Mouse (Mus musculus) thymus, adult 2 months (tissue): ENCODE results near the gene Fbxo6. TPM values are rescaled to one million over a fixed set of nuclear protein-coding genes. Genes with fewer than 3 reads are reported as not detected.

Experiments used
- DNase-seq: peaks from one replicate; pipeline ENCODE4 v3.0.0; 2021
- H3K27ac ChIP-seq: fragments of 200-500 bp; 2 replicates; pipeline ENCODE4 v1.5.1; 2012; ENCODE audit warnings: low read length, control low read depth; ENCODE audit not compliant: control insufficient read depth, insufficient read depth
- H3K27me3 ChIP-seq: fragments of 200-500 bp; 2 replicates; pipeline ENCODE4 v1.6.1; 2012; ENCODE audit warnings: mild to moderate bottlenecking, low read length, moderate library complexity, mixed read lengths; ENCODE audit not compliant: control insufficient read depth, insufficient read depth
- H3K36me3 ChIP-seq: fragments of 200-500 bp; 2 replicates; pipeline ENCODE4 v1.6.1; 2012; ENCODE audit warnings: mild to moderate bottlenecking, low read length, moderate library complexity; ENCODE audit not compliant: control insufficient read depth, insufficient read depth
- H3K4me1 ChIP-seq: fragments of 200-500 bp; replicated peaks from 2 replicates; pipeline ENCODE4 v1.6.1; 2012; ENCODE audit warnings: low read length; ENCODE audit not compliant: control insufficient read depth, insufficient read depth
- H3K4me3 ChIP-seq: fragments of 200-500 bp; 2 replicates; pipeline ENCODE4 v1.5.1; 2012; ENCODE audit warnings: mild to moderate bottlenecking, low read length, control low read depth, moderate library complexity; ENCODE audit not compliant: control insufficient read depth, insufficient read depth
- CTCF ChIP-seq: fragments of 200-500 bp; IDR thresholded peaks from 2 replicates; pipeline ENCODE4 v1.5.1; 2012; ENCODE audit warnings: mild to moderate bottlenecking, control low read depth, low read length, moderate library complexity, borderline replicate concordance; ENCODE audit not compliant: control insufficient read depth, poor library complexity, insufficient read depth; ENCODE audit errors: extremely low read depth
- POLR2A ChIP-seq: fragments of 200-500 bp; IDR thresholded peaks from 2 replicates; pipeline ENCODE4 v1.6.1; 2012; ENCODE audit warnings: mild to moderate bottlenecking, low read length, control low read depth, moderate library complexity; ENCODE audit not compliant: control insufficient read depth, poor library complexity, insufficient read depth; ENCODE audit errors: extremely low read depth
- WGBS: fragments of 180-500 bp; shearing (Covaris S2); methylation state at CpG from one replicate; pipeline ENCODE4 v1.1.7; 2018; 5-methylcytosine and 5-hydroxymethylcytosine counted together
- polyA plus RNA-seq: library from polyadenylated mRNA; depleted of rRNA; stranded (reverse); fragments of >200 nt; gene quantifications from 2 replicates; pipeline ENCODE4 v1.2.3, GENCODE M21; 2012

Gene Fbxo6
- polyA plus RNA-seq, 1 experiment = 50.9 TPM

DNA sequence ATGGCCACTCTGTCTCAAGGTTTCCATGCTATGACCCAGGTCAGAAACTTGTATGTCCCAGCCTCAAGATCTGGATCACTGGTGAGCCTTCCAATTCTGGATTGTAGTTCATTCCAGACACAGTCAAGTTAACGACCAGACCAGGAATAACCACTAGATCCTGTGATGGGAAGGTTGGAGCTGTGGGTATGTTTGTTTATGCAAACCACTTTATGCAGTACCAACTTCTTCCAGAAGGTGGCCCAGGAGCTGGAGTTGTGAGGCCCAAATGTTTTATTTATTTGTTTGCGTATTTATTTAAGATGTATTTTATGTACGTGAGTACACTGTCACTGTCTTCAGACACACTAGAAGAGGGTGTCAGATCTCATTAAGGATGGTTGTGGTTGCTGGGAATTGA is 3.0 kb upstream of the Fbxo6 start:
- no peak for TF ChIP-seq CTCF
- TF ChIP-seq POLR2A = no peak
- Histone ChIP-seq H3K27ac (no peak overlapping the region), H3K4me3 (no peak overlapping the region), H3K27me3 (no peaks in the 10 kb centered on the region), H3K4me1 (peaks cover 16% of the 10 kb centered on the region), H3K36me3 (no peaks in the 10 kb centered on the region; the same call in 1 of the 2 replicates)
- 81% methylated on average over 3 of the region's 3 CpGs for WGBS
- DNase-seq = no peak

GRCm38 (mm10) chr4:148154006-148154405 is 2.1 kb upstream of the Fbxo6 start:
- H3K27me3 ChIP-seq = no peaks in the 10 kb centered on the region
- WGBS = 96% methylated on average over 4 of the region's 4 CpGs
- no peak overlapping the region for H3K4me3 ChIP-seq
- H3K4me1 ChIP-seq = peaks cover 15% of the 10 kb centered on the region
- TF ChIP-seq CTCF (no peak), POLR2A (no peak)
- H3K36me3 ChIP-seq = no peaks in the 10 kb centered on the region; the same call in 1 of the 2 replicates
- DNase-seq = no peak
- no peak overlapping the region for H3K27ac ChIP-seq

DNA sequence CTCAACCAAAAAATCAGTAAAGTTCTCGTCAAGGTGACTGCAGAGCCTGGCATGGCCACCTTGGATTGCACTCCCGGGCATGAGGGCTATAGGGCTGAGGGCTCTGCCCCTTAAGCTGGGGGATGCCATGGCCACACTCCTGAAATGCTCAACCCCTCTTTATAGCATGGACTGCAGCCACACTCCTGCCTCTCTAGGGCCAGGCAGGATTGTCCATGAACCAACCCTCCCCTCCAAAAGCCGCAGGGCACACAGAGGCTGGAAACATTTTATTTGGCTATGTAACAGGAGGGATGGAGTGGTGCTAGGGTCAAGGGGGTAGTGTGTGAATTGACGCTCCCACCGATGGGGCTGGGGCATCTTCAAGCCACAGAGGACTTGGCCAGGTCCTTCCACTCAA is 607 bp upstream of the Fbxo6 start:
- Histone ChIP-seq H3K27me3 (no peaks in the 10 kb centered on the region), H3K4me1 (peaks cover 8% of the 10 kb centered on the region), H3K36me3 (no peaks in the 10 kb centered on the region; the same call in 1 of the 2 replicates), H3K4me3 (no peak overlapping the region), H3K27ac (no peak overlapping the region)
- 92% methylated on average over 5 of the region's 5 CpGs for WGBS
- DNase-seq = no peak
- TF ChIP-seq POLR2A = no peak
- no peak for TF ChIP-seq CTCF

DNA sequence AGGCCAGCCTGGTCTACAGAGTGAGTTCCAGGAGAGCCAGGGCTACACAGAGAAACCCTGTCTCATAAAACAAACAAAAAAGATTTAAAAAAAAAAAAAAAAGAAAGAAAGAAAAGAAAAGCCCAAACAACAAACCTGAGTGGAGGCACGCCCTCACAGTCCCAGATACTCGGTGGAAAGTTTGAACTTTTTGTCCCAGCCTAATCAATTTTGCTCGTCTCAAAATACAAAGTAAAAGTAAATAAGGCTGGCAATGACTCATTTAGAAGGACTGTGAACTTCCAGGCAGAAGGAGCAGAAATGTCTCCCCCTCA is 1.0 kb downstream of the Fbxo6 start:
- Histone ChIP-seq H3K4me1 (peaks cover 8% of the 10 kb centered on the region), H3K4me3 (no peak overlapping the region), H3K27ac (no peak overlapping the region), H3K27me3 (no peaks in the 10 kb centered on the region), H3K36me3 (no peaks in the 10 kb centered on the region; the same call in none of the 2 replicates)
- no peak for DNase-seq
- 32% methylated on average over 3 of the region's 3 CpGs for WGBS
- TF ChIP-seq CTCF = no peak
- no peak for TF ChIP-seq POLR2A

DNA sequence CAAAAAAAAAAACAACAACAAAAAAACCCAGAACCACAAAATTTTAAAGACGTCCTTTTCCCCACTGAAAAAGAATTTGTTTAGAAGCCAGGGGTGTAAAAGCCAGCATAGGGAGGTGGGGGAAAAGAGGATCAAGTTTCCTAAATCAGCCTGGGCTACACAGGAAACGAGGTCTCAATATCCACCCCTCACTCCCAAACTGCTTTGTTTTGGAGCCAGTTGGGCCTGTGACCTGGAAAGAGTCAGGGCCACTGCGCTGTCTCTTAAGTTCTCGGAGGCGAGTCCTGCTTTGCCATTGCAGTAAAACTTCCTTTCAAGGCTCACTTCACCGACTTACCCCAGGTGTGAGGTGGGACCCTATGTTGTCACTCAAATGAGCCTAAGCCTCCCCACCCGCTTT is 1.7 kb downstream of the Fbxo6 start:
- no peak overlapping the region for H3K4me3 ChIP-seq
- no peaks in the 10 kb centered on the region for H3K27me3 ChIP-seq

GRCm38 (mm10) chr4:148149540-148149939 is 2.4 kb downstream of the Fbxo6 start:
- no peak overlapping the region for H3K4me3 ChIP-seq
- WGBS = 93% methylated on average over 12 of the region's 12 CpGs
- H3K27ac ChIP-seq = no peak overlapping the region
- H3K27me3 ChIP-seq = no peaks in the 10 kb centered on the region
- no peak for TF ChIP-seq POLR2A
- no peak for TF ChIP-seq CTCF
- H3K4me1 ChIP-seq = peaks cover 8% of the 10 kb centered on the region
- no peak for DNase-seq
- H3K36me3 ChIP-seq = no peaks in the 10 kb centered on the region; the same call in 1 of the 2 replicates

More for the DNA sequence above, 1.7 kb downstream of the Fbxo6 start:
- no peaks in the 10 kb centered on the region; the same call in none of the 2 replicates for H3K36me3 ChIP-seq
- no peak overlapping the region for H3K27ac ChIP-seq
- DNase-seq = no peak
- TF ChIP-seq POLR2A = no peak
- no peak for TF ChIP-seq CTCF
- H3K4me1 ChIP-seq = peaks cover 8% of the 10 kb centered on the region
- 60% methylated on average over 7 of the region's 7 CpGs for WGBS

- no peak overlapping the region for H3K4me3 ChIP-seq
- no peaks in the 10 kb centered on the region; the same call in 1 of the 2 replicates for H3K36me3 ChIP-seq
- TF ChIP-seq CTCF = no peak
- TF ChIP-seq POLR2A = no peak
- H3K27me3 ChIP-seq = no peaks in the 10 kb centered on the region
- DNase-seq = no peak
- 79% methylated on average over 2 of the region's 2 CpGs for WGBS
- peaks cover 8% of the 10 kb centered on the region for H3K4me1 ChIP-seq
- H3K27ac ChIP-seq = no peak overlapping the region
Observed at GRCm38 (mm10) chr4:148147714-148148113, 4.2 kb downstream of the Fbxo6 start.
